Mouse (Mus musculus) adrenal gland, postnatal 36 days (tissue): Measurements from ENCODE around the gene Plpp3. TPM values are rescaled to one million over a fixed set of nuclear protein-coding genes. Genes with fewer than 3 reads are reported as not detected.

Source experiments
- DNase-seq, 2 experiments: peaks; one replicate each; pipeline ENCODE4 v3.0.0; 2021; ENCODE audit warnings: mixed read lengths in 1 of 2
- total RNA-seq, 2 experiments: library from RNA; stranded (reverse); gene quantifications; 2 replicates each; pipeline ENCODE4 v1.2.3; 2021

The Plpp3 gene
- total RNA-seq, 2 experiments from 2014 or later: 246 to 407 TPM

DNA sequence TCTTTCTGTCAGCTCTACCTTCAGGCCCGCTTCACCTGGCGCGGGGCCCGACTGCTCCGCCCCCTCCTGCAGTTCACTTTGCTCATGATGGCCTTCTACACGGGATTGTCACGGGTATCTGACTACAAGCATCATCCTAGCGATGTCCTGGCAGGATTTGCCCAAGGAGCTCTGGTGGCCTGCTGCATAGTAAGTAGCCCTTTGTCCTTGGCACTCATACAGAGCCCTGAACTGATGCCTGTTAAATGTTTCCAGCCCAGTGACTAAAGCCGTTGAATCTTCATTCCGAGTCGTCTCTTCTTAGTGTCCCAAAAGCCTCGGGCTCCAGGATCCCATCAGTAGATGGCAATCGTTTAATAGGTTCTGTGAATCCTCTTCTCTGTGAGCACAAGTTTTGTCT lies 62.2 kb downstream of the Plpp3 start:
- DNase-seq: peak in 1 of 2 experiments; percentile 60

DNA sequence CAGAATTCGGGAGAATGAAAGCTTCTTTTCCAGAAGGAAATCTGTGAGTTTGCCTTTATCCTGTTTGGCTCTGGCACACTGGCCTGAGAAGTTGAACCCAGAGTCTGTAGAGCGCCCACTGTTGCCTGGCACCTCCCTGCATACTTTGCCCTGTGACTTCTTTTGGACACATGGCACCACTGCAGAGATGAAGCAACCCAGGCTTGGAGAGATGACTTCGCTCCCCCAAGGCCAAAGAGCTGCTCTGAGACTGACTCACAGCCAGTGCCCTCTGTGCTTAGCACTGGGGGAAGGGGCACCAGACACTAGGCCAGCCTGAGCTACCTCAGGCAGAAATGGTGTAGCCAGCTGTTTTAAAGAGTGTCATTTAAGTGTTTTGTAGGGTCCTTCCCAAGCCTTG lies 63.7 kb downstream of the Plpp3 start:
- peak; percentile 85 to 86 for DNase-seq

DNA sequence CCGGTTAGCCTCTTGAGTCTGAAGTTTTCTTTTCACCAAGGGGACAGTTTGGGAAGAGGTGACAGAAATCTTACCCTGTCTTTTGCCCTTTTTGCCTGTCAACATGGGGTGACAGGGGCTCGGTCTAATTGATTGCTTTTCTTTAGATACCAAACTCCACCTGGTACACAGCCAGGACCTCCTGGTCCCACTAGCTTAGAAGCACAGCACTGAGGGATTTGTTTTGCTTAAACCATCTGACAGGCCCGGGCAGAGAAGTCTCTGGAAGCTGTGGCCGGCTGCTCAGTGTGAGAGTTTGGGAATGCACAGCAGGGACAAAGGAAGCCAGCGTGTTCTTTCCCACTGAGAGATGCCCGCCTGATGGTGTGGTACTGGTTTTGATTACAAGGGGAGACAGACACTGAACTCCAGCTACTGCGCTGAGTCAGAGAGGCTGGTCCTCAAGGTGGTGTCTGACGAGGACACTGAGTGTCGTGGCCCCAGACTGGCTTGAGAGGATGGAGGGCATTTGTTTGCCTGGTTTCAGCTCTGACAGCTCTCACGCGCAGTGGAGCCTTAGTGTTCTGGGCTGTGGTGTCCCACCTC lies 64.2 kb downstream of the Plpp3 start:
- peak; percentile 61 to 62 for DNase-seq

DNA sequence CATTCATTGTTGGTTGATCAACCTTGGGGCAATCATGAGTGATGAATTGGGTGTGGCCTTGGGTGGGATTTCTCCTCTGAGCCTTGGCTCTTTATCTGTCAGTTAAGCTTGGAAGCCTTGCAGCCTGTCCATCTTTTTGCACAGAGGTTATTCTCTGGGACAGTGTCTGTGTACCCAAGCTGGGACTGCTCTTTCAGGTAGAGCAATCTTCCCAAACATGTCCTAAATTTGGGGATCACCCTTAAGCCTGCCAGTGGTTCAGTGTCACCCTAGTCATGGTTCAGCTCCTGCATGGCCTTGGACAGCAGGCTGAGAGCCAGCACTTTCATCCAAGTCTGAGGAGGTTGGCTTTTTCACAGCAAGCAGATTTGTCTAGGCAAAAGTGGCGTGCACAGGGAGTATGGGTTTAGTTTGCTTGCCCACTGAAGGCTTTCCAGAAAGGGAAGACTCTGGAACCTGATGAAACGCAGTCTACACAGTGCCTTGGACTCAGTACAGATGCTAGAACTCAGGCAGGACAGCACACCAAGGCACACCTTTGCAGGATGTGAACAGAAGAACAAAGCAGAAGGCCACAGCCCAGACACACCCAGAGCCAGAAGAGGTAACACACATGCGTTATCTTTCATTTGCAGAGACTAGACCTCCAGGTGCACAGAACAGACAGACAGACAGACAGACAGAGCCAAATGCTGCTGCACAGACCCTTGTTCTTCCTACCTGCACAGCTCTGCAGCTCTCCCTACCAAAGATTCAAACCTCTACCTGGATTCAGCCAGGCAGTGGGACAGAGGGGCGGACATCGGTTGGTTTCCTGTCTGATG lies 66.2 kb downstream of the Plpp3 start:
- peak; percentile 75 to 77 for DNase-seq

DNA sequence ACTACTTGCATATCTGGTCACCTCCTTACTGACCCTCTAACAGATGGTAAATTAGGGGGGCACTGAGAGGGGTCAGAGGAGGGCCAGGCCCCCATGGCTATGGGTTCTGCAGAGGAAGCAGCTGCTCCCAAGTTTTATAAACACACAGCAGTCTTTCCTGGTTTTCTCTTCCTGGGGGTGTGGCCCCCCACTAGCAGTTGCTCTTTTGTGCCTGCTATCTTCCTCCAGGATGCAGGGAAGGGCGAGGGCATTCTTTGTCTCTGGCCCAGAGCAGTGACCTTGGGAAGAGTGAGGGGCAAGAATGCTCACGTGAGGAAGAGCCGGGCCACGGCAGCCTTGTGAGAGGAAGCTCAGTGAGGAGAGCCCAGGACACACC lies 66.8 kb downstream of the Plpp3 start:
- DNase-seq: peak; percentile 63 to 64

DNA sequence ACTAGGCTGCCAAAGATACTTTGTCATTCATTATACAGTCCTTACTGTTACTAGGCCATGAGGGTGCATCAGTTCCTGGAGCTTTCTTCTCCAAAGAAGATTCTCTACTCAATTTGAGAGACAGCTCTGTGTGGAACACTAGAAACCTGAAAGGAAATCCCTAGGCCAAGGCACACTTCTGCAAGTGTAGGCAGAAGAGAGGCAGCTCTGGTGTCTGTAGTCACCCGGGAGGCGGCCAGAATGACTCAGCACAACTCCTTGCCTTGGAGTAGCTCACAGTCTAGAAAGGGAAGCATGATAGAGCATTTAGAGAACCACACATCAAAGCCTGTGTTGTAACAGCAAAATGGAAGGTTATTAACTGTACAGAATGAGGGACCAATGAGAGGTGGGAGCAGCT lies 68.4 kb downstream of the Plpp3 start:
- peak; percentile 77 to 83 for DNase-seq

DNA sequence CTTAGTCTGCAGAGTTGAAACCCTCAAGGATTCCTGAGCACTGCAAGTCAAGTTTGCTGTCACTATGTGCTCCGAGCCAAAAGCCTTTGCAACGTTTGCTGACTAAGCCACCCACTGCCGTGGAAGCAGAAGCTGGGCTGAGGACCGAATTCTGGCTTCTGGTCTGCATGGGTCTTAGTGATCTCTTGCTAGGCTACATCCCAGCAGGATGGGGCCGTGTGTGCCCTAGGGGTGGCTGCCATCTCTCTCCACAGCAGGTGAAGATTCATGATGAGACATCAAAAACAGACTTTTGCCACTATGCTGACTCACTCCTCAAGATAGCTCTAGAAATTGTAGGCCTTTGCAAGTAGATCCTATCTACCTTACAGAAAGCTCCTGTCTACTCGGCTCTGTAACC lies 69.2 kb downstream of the Plpp3 start:
- peak; percentile 63 to 66 for DNase-seq

DNA sequence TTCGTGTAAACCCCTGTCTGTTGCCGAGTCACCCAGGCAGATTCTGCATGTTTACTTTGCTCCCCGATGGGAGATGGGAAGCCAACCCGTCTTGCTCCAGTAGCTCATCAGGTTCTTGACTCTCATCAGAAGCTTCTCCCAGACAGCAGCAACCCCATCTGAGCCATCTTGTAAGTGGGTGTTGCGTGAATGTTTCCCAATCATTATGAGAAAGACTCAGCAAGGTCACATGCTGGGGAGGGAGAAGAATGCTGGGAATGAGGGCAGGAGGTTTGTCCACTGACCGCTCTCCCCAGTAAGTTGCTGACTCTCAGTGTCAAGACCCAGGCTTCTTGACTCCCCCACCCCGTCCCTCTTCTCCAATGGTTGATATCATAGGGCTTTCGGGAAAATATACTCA lies 73.0 kb downstream of the Plpp3 start:
- peak in 1 of 2 experiments; percentile 35 for DNase-seq

DNA sequence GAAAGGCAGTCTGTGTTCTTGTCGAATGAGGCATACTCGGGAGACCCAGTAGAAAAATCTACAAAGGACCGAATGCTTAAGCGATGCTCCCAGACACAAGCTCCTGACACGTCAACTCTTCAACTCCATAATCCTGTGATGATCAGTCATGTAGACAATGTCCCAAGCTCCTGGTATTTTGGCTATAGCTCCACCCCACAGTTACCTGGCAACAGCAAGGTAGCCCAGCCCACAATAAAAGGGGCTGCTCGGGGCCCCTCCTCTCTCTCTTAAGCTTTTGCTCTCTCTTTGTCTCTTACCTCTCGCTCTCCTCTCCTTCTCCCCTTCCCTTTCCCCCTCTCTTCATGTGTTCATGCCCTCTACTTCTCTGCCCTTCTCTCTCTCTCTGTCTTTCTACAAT lies 83.1 kb downstream of the Plpp3 start:
- DNase-seq: no peak

DNA sequence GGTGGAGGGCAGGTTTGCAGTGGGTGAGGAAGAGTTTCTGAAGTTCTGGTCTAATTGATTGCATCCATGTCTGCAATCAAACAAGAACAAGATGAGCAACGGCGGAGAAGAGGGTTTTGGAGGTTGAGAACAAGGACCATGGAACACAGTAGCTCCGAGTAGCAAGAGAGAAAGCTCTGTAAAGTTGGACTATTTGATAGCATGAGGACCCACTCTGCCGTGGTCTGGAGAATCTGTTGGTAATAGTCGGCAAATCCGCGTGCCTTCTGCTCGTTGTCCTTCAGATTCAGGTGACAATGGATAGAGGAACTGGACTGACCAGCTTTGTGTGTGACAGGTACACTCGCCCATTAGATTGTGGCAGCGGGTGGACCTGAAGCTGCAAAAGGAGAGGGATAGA lies 87.8 kb downstream of the Plpp3 start:
- DNase-seq: no peak

DNA sequence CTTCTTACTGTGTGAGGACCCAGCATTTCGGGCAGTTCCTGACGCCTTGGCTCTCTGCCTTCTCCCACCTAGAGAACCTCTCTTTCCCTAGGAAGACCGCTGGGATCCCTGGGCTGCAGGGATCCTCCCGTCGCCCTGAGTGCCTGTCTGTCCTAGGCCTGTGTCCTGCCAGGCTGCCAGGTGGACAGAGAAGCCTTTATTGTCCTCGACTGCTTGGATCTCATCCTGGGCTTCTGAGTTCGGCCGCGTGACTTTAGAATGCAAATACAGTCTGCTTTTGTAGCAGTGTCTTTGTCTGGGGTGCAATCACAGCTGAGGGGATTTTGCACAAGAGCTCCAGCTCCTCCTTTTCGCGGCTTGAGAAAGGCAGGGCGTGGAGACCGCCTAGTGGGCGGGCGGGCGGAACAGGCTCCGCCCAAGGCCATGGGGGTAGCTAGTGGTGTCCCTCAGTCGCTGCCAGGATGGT lies 88.4 kb downstream of the Plpp3 start:
- DNase-seq: peak; percentile 77

DNA sequence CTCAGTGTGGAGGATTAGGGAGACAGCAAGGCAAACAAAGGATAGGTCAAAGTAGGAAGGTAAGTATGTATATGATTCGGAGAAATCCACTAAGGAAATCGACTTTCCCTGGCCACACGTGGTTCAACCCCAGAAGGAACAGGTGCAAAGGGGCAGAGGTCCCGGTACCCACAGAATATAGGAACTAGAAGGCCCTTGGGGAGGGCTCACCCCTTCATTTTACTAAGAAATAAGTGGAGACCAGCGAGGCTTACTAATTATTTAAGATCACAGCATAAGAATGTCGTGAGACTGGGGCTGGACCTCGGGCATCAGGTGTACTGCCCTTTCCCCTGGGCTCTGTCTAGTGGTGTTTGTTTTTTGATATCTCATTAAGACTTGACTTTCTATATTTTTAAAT lies 89.2 kb downstream of the Plpp3 start:
- DNase-seq: no peak

DNA sequence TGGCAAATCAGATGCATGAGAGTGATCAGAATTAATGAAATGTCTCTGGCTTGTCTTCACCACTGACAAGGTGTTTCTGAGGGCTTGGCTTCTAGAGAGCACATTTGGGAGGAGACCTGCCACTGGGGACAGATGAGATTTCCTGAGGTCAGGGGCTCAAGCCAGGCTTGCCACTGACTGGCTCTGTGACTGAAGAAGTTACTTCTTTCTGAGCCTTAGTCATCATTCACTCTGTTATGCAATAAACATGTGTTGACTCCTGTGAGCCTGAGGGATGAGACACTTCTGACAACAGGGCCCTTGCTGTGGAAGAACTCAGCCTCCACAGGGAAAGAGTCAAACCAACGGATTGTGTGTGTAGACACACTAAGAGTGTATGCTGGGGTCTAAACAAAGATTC lies 91.0 kb downstream of the Plpp3 start:
- DNase-seq: peak in 1 of 2 experiments; percentile 34

DNA sequence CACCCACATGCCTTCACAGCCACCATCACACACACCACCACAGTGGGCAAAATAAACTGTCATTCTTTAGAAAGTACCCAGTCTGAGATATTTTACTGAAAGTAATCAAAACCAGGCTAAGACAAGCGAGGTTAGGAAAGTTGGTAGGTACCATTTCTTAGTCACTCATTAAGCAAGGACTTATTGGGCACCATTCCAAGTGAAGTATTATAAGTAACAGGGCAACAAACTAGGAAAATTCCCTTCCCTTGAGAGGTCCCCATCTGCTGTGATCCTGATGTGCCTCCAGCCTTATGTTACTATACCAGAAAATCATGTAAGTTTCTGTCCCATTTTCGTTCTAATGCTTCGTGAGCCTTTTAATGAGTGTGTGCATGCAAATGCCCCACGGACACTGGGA lies 92.1 kb downstream of the Plpp3 start:
- DNase-seq: no peak

DNA sequence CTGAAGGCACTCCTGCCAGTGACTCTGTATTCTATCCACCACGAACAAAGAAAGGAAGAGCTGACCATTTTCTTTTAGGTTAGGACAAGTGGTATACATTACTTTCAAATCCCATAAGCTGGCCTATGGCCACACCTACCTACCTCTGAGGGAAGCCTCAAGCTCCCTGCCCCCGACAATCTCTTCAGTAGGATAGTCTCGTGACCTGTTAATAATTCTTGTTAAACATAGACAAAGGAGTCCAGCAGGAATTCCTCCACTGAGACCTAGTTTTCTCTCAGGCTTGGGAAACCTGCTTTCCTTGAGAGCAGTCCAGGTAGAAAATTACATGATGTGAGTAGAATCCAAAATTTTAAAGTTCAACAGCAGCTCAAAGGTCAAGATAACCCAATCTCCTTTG lies 93.8 kb downstream of the Plpp3 start:
- DNase-seq: no peak

DNA sequence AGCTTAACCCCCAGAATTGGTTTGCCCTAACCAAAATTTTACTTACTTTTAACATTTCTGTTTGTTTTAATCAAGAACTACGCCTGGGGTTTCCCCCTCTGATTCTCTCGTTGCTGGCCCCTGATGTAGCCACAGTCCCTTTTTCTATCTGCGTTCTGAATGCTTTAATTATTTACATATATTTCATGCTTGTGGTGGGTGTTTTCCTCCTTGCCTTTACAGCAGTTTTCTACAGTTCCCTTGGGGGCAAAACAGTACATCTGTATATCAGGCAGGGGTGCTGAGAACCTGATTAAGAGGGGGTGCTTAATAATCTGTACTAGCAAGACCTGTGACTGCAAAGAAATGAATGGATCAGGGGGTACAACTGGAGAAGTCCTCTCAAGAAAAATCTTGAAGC lies 94.9 kb downstream of the Plpp3 start:
- DNase-seq: no peak

DNA sequence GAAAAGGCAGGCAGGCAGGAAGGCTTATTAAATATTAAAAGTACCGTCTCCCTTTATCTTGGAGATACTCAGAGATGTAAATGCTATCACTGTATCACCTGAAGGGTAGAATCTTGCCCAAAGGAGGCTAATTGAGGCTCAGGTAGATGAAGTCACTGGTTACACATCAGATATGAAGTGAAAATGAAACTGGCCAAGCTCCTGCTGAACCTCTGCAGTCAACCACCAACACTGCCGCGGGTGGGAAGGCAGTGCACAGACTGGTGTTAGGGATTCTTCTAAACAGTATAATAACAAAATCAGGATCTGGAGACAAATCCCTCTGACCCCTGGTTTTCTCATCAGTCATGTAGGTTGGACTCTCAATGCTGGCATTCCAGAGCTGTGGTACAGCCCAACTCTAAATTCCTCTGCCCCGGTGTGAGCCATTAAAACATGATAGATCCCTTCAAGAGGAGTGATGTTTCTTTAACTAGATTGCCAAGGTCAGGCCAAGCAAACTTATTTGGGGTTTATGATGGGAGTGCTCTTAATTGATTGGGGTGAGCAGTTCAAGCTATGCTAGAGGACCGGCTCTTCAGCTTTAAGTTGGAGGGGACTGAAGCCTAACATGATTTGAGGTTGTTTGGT lies 95.5 kb downstream of the Plpp3 start:
- DNase-seq: no peak

DNA sequence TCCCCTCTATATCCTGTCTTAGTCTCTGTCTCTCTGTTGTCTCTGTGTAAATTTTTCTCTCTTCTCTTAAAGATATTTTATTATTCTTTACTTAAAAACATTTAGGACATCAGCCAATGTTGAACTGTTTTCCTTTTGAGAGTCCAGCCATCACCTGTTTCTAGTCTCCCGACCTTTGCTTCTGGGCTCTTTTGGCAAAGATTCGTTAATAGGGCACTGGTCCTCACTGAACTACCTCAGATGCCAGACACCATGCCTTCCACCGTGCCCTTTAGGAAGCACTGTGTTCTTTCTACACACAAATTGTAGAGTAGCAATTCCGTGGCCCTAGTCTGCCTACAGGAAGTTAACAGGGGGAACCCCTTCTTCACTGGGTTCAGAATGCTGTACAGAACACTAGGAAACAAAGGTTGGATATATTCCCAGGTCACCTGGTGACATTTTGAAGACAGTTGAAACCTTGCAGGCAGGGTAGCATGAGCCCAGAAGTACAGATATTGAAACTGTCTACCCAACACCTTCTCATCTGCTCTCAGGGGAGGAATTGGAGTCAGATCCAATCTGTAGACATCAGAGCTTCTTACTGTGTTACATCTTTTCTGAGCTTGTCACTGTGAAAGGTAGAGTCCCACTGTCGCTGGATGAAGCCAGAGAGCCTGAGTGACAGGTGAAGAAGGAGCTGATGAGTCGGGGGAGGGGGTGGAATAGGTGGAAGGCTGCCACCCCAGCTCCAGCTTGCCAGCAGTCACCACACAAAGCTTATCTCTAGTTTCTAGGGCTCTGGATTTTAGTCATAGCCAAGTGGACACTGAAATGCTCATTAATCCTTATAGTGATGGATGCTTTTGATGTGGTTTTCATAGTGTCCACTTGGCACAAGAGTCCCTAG lies 96.5 kb downstream of the Plpp3 start:
- DNase-seq: peak in 1 of 2 experiments; percentile 34

DNA sequence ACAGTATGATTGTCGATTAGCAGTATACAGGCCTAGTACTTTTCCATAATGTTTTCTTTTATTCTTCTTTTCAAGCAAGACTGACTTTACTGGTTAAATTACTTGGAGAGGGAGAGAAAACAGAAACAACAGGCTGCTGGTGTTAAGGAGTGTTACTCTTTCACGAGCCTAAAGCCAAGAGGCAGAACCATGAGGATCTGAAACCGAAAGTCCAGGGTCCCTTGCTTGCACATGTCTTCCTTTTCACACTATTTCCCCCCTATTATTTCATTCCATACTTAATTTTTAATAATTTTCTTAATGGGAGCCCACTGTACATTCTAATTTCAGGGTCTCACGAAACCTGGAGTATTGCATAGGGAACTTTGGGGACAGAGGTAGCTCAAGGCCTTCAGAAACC lies 97.2 kb downstream of the Plpp3 start:
- DNase-seq: no peak

DNA sequence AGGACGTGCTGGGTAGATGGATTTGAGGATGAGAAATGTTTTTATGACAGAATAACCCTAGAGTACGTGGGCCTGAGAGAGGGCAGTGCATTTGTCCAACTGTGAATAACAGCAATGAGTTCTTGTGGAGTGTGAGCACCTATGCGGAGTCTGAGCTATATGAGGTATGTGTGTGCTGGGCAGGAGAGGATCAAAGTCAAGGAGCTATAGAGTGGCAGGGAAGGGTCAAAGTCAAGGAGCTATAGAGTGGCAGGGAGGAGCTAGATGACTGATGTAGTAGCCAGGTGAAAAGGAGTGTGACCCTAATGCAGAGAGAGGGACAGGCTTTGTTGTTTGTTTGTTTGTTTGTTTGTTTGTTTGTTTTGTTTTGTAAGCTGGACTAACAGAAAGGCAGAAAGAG lies 98.0 kb downstream of the Plpp3 start:
- DNase-seq: no peak

DNA sequence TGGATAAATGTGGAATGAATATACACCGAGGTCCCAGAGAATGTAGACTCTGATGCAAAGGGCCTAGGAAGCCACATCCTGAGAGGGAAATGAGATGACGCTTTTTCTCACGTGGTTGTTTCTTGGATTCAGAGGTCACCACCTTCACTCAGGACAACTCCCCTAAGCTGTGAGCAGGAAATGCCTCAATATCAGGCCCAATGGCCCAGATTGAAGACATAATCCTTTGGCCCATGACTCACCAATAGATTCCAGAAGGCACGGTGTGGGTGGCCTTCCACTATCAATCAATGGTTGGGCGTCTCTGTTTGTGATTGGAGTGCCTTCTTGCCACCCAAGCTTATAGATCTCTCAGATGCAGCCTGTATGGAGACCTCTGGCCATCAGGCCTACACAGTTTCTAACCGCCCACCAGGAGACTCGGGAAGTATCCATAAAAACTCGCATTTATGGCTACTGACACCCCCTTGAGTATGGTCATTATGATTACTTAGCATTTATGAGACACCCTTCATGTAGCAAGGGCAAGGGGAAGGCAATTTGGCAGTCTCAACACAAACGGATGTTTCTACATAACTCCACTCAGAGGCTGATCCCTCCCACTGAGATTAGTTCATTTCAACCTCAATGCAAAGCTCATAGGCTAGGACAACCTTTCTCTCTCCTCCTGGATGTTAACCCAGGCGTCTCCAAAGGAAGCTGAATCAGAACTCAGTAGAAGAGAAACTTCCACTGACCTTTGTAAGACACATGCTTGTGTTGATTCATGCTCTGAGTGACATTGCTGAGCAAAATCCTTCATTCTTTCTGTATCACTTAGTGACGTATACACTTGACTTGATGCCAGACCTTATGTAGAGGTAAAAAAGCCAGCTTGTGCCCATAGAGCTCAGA lies 100.8 kb downstream of the Plpp3 start:
- DNase-seq: no peak
